Mouse (Mus musculus): ENCODE data around the gene Ncoa7. TPM values are rescaled to one million over a fixed set of nuclear protein-coding genes. Genes with fewer than 3 reads are reported as not detected.

Gene Ncoa7
- polyA plus RNA-seq, 1 experiment: 2.4 TPM

DNA sequence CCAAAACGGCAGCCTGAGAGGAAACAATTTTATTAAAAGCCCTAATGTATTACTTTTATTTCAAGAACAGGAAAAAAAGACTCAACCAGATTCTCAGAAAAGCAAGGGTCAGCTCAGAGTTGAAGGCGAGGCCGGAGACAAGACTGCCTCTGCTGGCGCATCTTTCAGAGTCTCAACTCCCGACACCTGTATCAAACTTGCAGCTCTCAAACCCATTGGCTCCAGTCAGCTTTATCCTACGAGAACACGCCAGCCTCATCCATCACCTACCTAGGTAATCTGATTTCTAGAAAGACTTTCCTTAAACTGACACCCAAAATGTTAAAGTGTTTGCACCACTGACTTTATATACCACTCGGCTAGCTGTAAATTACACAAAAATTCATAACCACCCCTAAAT, 1.1 kb downstream of the Ncoa7 start:
- peak overlapping the region; percentile 29; the same call in 1 of the 2 replicates for H3K4me3 ChIP-seq (ENCODE audit: low read depth, low read length)
- no peaks in the 10 kb centered on the region for H3K27me3 ChIP-seq (ENCODE audit: control insufficient read depth, insufficient read depth, low read length)
- WGBS: 5% methylated on average over 8 of the region's 8 CpGs
- H3K36me3 ChIP-seq (ENCODE audit: control insufficient read depth, insufficient read depth, low read length): no peaks in the 10 kb centered on the region
- peaks cover 7% of the 10 kb centered on the region; the same call in 1 of the 2 replicates for H3K4me1 ChIP-seq (ENCODE audit: control insufficient read depth, insufficient read depth, insufficient read length, low read length)
- TF ChIP-seq POLR2A (IDR thresholded peaks at IDR 0.05; ENCODE audit: low read depth, low read length): no peak
- peak; percentile 13; the same call in 1 of the 2 replicates for TF ChIP-seq CTCF (IDR thresholded peaks at IDR 0.05; ENCODE audit: extremely low read depth, insufficient read length, insufficient replicate concordance, low read depth, low read length)
- no peak overlapping the region for H3K27ac ChIP-seq (ENCODE audit: insufficient read depth, low read depth, low read length)

DNA sequence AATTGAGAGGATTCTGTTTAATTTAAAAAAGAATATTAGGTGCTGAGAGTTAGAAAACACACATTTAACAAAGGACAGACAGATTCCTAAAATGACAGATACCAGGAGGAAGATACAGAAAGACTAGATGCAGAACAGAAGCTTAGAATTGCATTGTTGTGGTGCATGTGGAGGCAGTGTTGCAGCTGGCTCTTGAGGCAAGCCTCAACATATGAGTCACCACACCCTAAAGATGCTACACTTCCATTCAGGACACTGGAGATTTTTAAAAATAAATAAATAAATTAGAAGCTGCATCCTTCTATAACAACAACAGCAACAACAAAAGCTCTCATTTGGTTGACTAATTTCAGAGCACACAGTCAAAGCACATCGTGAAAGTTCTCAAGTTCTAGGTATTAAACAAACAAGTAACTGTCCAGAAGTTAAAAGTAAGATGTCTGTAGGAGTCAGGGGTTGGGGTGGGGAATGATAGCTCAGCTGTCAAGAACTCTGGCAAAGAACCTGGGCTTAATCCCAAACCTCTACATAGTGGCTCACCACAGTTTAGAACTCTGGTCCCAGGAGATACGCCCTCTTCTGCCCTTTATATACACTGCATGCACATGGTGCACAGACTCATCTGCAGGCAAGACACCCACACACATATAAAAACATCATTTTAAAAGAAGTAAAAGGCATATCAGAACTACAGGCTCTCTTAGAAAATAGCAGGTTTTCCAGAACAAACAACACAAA, 3.2 kb downstream of the Ncoa7 start:
- 87% methylated on average over 2 of the region's 2 CpGs for WGBS
- Histone ChIP-seq H3K27ac (ENCODE audit: insufficient read depth, low read depth, low read length) (no peak overlapping the region), H3K27me3 (ENCODE audit: control insufficient read depth, insufficient read depth, low read length) (no peaks in the 10 kb centered on the region), H3K4me1 (ENCODE audit: control insufficient read depth, insufficient read depth, insufficient read length, low read length) (peaks cover 7% of the 10 kb centered on the region; the same call in 1 of the 2 replicates), H3K36me3 (ENCODE audit: control insufficient read depth, insufficient read depth, low read length) (no peaks in the 10 kb centered on the region), H3K4me3 (ENCODE audit: low read depth, low read length) (no peak overlapping the region)
- TF ChIP-seq CTCF (IDR thresholded peaks at IDR 0.05; ENCODE audit: extremely low read depth, insufficient read length, insufficient replicate concordance, low read depth, low read length): no peak
- TF ChIP-seq POLR2A (IDR thresholded peaks at IDR 0.05; ENCODE audit: low read depth, low read length): no peak

DNA sequence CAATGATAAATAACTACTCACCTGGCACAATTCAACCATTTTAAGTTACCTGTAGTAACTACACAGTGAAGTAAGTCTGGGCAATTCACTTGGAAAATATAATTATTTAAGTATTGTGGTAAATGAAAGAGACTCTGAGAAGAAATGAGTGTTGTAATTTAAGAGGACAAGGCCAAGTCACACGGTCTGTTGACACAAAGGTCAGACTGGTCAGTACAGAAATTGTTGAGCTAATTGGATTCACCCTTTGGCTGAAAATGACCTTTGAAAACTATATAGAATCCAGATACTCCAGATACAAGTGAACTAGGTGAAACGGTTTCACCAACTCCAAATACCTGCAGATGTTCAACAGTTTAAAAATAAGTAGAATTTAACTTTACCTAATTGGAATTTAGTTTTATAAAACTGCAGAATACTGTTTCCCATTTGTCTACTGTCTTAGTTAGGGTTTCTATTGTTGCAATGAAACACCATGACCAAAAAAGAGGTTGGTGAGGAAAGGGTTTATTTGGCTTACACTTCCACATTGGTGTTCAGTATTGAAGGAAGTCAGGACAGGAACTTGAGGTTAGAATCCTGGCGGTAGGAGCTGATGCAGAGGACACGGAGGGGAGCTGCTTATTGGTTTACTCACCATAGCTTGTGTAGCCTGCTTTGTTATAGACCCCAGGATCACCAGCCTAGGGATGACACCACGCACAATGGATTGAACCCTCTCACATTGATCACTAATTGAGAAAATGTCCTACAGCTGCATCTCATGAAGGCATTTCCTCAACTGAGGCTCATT, 6.5 kb downstream of the Ncoa7 start:
- Histone ChIP-seq H3K27ac (ENCODE audit: insufficient read depth, low read depth, low read length) (no peak overlapping the region), H3K36me3 (ENCODE audit: control insufficient read depth, insufficient read depth, low read length) (no peaks in the 10 kb centered on the region), H3K4me3 (ENCODE audit: low read depth, low read length) (no peak overlapping the region), H3K27me3 (ENCODE audit: control insufficient read depth, insufficient read depth, low read length) (no peaks in the 10 kb centered on the region), H3K4me1 (ENCODE audit: control insufficient read depth, insufficient read depth, insufficient read length, low read length) (no peaks in the 10 kb centered on the region)
- no peak for TF ChIP-seq CTCF (IDR thresholded peaks at IDR 0.05; ENCODE audit: extremely low read depth, insufficient read length, insufficient replicate concordance, low read depth, low read length)
- TF ChIP-seq POLR2A (IDR thresholded peaks at IDR 0.05; ENCODE audit: low read depth, low read length): no peak
- 78% methylated on average over 5 of the region's 5 CpGs for WGBS

GRCm38 (mm10) chr10:30791016-30791415, 12.1 kb downstream of the Ncoa7 start:
- Histone ChIP-seq H3K4me3 (ENCODE audit: low read depth, low read length) (no peak overlapping the region), H3K27me3 (ENCODE audit: control insufficient read depth, insufficient read depth, low read length) (no peaks in the 10 kb centered on the region), H3K36me3 (ENCODE audit: control insufficient read depth, insufficient read depth, low read length) (no peaks in the 10 kb centered on the region), H3K4me1 (ENCODE audit: control insufficient read depth, insufficient read depth, insufficient read length, low read length) (no peaks in the 10 kb centered on the region), H3K27ac (ENCODE audit: insufficient read depth, low read depth, low read length) (no peak overlapping the region)
- 75% methylated on average over 3 of the region's 3 CpGs for WGBS
- TF ChIP-seq CTCF (IDR thresholded peaks at IDR 0.05; ENCODE audit: extremely low read depth, insufficient read length, insufficient replicate concordance, low read depth, low read length) (no peak), POLR2A (IDR thresholded peaks at IDR 0.05; ENCODE audit: low read depth, low read length) (no peak)

- Histone ChIP-seq H3K36me3 (ENCODE audit: control insufficient read depth, insufficient read depth, low read length) (no peaks in the 10 kb centered on the region), H3K4me1 (ENCODE audit: control insufficient read depth, insufficient read depth, insufficient read length, low read length) (no peaks in the 10 kb centered on the region), H3K27me3 (ENCODE audit: control insufficient read depth, insufficient read depth, low read length) (no peaks in the 10 kb centered on the region), H3K27ac (ENCODE audit: insufficient read depth, low read depth, low read length) (no peak overlapping the region), H3K4me3 (ENCODE audit: low read depth, low read length) (no peak overlapping the region)
- WGBS: 94% methylated on average over 5 of the region's 5 CpGs
- no peak for TF ChIP-seq POLR2A (IDR thresholded peaks at IDR 0.05; ENCODE audit: low read depth, low read length)
- no peak for TF ChIP-seq CTCF (IDR thresholded peaks at IDR 0.05; ENCODE audit: extremely low read depth, insufficient read length, insufficient replicate concordance, low read depth, low read length)
These were observed 13.6 kb downstream of the Ncoa7 start for GRCm38 (mm10) chr10:30789521-30789920.

- Histone ChIP-seq H3K27ac (ENCODE audit: insufficient read depth, low read depth, low read length) (no peak overlapping the region), H3K36me3 (ENCODE audit: control insufficient read depth, insufficient read depth, low read length) (no peaks in the 10 kb centered on the region), H3K4me3 (ENCODE audit: low read depth, low read length) (no peak overlapping the region), H3K27me3 (ENCODE audit: control insufficient read depth, insufficient read depth, low read length) (no peaks in the 10 kb centered on the region), H3K4me1 (ENCODE audit: control insufficient read depth, insufficient read depth, insufficient read length, low read length) (no peaks in the 10 kb centered on the region)
- TF ChIP-seq POLR2A (IDR thresholded peaks at IDR 0.05; ENCODE audit: low read depth, low read length): no peak
- no peak for TF ChIP-seq CTCF (IDR thresholded peaks at IDR 0.05; ENCODE audit: extremely low read depth, insufficient read length, insufficient replicate concordance, low read depth, low read length)
- 90% methylated on average over 1 of the region's 1 CpGs for WGBS
These were observed 14.8 kb downstream of the Ncoa7 start for GRCm38 (mm10) chr10:30788340-30788721.

- Histone ChIP-seq H3K36me3 (ENCODE audit: control insufficient read depth, insufficient read depth, low read length) (no peaks in the 10 kb centered on the region), H3K4me1 (ENCODE audit: control insufficient read depth, insufficient read depth, insufficient read length, low read length) (no peaks in the 10 kb centered on the region), H3K27me3 (ENCODE audit: control insufficient read depth, insufficient read depth, low read length) (no peaks in the 10 kb centered on the region), H3K27ac (ENCODE audit: insufficient read depth, low read depth, low read length) (no peak overlapping the region), H3K4me3 (ENCODE audit: low read depth, low read length) (no peak overlapping the region)
- WGBS: 34% methylated on average over 3 of the region's 3 CpGs
- no peak for TF ChIP-seq POLR2A (IDR thresholded peaks at IDR 0.05; ENCODE audit: low read depth, low read length)
These were observed 15.3 kb downstream of the Ncoa7 start for GRCm38 (mm10) chr10:30787684-30788339.

All from small intestine, adult 2 months (tissue).